Mouse (Mus musculus): ENCODE measurements at regions not wholly inside any gene's neighbourhood (a gene's known extent, or its start where the extent isn't known, plus 50 kb on each side); places are given as distances from the start of the nearest gene placed in this dataset.

GRCm38 (mm10) chr5:128482617-128483440, 50.0 kb upstream of the Tmem132d start:
- DNase-seq (ENCODE audit: low spot score in 2 of 2) = no peak

Measured in urinary bladder, postnatal 36 days (tissue).